Mouse (Mus musculus): Measurements from ENCODE around the gene Fbxl2.

The Fbxl2 gene

GRCm38 (mm10) chr9:114022141-114022540 is 23.9 kb downstream of the Fbxl2 start:
- in situ Hi-C loops (cut with MboI; ENCODE audit: unreplicated experiment in 2 of 2) = no loop called here

DNA sequence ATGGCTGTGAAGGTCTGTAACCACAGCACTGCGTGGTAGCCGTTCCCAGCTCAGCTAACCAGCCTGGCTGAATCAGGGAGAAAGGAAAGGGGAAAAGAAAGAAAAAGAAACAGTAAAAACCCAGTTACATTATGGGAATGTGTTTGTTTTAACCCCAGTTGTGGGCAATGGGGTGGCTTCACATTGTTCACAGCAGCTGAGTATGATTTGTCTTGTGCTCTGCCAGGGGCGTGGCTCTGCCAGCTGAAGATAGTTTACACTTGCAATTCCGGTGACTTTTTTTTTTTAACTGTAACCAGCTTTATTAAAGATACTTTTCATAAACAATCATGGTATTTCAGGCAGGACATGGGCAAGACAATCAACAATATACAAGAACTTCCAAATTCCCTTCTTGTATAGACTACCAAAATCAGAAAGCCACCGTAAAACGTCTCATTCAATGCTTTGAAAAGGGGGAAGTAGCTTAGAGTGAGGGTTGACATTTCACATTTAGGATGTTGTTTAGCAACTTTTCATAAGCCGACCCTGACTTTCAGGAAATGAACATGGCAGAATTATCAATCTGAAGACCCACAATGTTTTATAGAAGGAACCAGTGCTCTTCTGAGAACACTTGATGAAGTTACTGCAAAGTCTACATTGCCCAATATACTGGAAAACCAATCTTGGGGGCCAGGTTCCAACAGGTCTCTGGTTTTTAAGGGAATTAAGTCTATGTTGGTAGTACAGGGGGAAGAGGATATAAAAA is 26.8 kb downstream of the Fbxl2 start:
- in situ Hi-C loops (cut with MboI; ENCODE audit: unreplicated experiment in 2 of 2) = no loop called here

- in situ Hi-C loops (cut with MboI; ENCODE audit: unreplicated experiment in 2 of 2) = no loop called here
These were observed 29.6 kb downstream of the Fbxl2 start for GRCm38 (mm10) chr9:114016402-114016801.

DNA sequence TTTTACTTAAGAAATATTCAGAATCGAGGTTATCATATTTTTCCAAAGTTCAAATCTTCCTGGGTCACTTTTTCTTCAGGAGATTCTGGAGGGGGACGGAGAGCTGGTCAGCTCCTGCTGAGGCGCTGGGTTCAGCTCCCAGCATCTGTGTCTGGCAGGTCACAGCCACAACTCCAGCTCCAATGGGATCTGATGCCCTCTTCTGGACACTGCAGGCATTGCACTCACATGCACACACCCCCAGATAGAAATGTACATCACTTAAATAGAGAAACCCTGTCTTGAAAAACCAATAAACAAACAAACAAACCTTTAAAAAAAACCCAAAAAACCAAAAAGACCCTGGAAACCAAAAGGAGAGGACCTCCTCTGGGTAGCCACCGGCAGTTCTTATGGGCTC is 30.3 kb downstream of the Fbxl2 start:
- in situ Hi-C loops (cut with MboI; ENCODE audit: unreplicated experiment in 2 of 2) = no loop called here

DNA sequence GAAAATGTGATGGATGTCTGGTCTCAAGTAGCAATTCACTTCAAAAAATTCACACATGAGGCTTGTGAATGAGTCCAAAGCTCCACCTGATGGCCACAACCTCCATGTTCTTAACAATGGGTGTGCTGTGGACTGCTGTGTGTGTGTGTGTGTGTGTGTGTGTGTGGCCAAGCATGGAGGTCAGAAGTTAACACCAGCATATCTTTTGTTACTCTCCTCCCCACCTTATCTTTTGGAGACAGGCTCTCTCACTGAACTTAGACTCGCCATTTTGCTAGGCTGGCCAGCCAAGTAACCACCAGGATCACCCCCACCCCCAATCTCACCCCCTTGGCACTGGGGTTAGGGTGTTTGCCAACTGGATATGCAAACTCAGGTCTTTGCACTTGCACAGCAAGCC is 32.0 kb downstream of the Fbxl2 start:
- in situ Hi-C loops (cut with MboI; ENCODE audit: unreplicated experiment in 2 of 2) = no loop called here

- in situ Hi-C loops (cut with MboI; ENCODE audit: unreplicated experiment in 2 of 2) = no loop called here
These were observed 34.8 kb downstream of the Fbxl2 start for GRCm38 (mm10) chr9:114011203-114011602.

- in situ Hi-C loops (cut with MboI; ENCODE audit: unreplicated experiment in 2 of 2) = no loop called here
These were observed 36.5 kb downstream of the Fbxl2 start for GRCm38 (mm10) chr9:114009526-114009925.

- in situ Hi-C loops (cut with MboI; ENCODE audit: unreplicated experiment in 2 of 2) = no loop called here
These were observed 38.1 kb downstream of the Fbxl2 start for GRCm38 (mm10) chr9:114007850-114008350.

- in situ Hi-C loops (cut with MboI; ENCODE audit: unreplicated experiment in 2 of 2) = no loop called here
These were observed 39.2 kb downstream of the Fbxl2 start for GRCm38 (mm10) chr9:114006801-114007200.

- in situ Hi-C loops (cut with MboI; ENCODE audit: unreplicated experiment in 2 of 2) = loop anchor here (25.0 kb wide), 3 partner anchors 389 to 589 kb away; partner anchors contain the start of gene Crtap (in 1 of the 2)
These were observed 47.7 kb downstream of the Fbxl2 start for GRCm38 (mm10) chr9:113998311-113998710.

DNA sequence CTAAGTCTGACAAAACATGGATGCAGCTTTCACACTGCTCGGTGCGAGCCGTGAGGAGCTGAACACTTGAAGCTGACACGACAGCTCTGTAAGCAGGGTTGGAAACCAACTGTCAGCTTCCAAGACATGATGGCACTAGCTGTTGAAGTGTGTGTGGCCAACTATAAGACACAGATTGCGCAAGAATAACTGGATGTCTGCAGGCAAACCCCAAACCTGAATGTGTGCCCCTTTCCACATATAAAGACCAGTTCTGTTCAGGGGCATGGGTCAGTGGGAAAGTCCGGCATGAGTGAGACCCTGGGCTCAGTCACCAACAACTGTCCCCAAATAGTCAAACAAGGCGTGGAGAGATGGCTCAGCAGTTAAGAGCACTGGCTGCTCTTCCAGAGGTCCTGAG is 53.2 kb downstream of the Fbxl2 start:
- in situ Hi-C loops (cut with MboI; ENCODE audit: unreplicated experiment in 2 of 2) = loop anchor here (25.0 kb wide), 3 partner anchors 394 to 594 kb away; partner anchors contain the start of gene Crtap (in 1 of the 2)

DNA sequence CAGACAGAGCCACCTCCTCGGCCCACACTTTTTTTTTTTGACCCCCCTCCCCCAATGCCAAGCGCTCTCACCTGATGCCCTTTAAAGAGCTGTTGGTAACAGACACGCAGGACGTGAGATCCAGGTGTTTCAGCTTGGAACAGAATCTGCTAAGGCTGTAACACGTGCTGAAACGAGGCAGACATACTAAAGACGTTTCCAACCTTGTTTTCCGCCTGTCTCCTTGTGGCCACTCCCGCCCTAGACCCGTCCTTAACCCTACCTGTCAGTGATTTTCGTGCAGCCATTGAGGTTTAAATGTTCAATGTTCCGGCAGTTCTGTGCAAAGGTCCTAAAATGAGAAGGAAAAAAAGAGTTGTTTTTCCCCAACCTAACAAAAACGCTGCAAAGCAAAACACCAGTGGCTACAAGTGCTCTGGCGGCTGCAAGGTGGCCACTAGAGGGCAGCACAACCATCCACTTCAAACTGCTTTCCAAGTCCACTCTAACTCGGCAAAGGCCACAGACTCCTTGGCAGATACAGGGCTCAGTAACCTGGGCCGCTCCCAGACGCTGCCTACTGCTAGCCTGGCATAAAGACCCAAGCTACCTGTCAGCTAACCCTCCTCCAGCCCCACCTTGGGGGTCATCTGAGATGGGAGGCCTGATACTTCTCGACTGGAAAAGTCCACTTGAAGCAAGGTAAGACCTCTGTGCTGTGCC is 55.3 kb downstream of the Fbxl2 start:
- in situ Hi-C loops (cut with MboI; ENCODE audit: unreplicated experiment in 2 of 2) = loop anchor here (25.0 kb wide), 3 partner anchors 397 to 597 kb away; partner anchors contain the start of gene Crtap (in 1 of the 2)

- in situ Hi-C loops (cut with MboI; ENCODE audit: unreplicated experiment in 2 of 2) = loop anchor here (25.0 kb wide), 3 partner anchors 402 to 602 kb away; partner anchors contain the start of gene Crtap (in 1 of the 2)
These were observed 60.9 kb downstream of the Fbxl2 start for GRCm38 (mm10) chr9:113984946-113985620.

GRCm38 (mm10) chr9:113982883-113983670 is 62.9 kb downstream of the Fbxl2 start:
- in situ Hi-C loops (cut with MboI; ENCODE audit: unreplicated experiment in 2 of 2) = loop anchor here (25.0 kb wide), 3 partner anchors 404 to 604 kb away; partner anchors contain the start of gene Crtap (in 1 of the 2)

GRCm38 (mm10) chr9:113982451-113982850 is 63.5 kb downstream of the Fbxl2 start:
- in situ Hi-C loops (cut with MboI; ENCODE audit: unreplicated experiment in 2 of 2) = loop anchor here (25.0 kb wide), 3 partner anchors 405 to 605 kb away; partner anchors contain the start of gene Crtap (in 1 of the 2)

- in situ Hi-C loops (cut with MboI; ENCODE audit: unreplicated experiment in 2 of 2) = loop anchor here (25.0 kb wide), 3 partner anchors 406 to 606 kb away; partner anchors contain the start of gene Crtap (in 1 of the 2)
These were observed 64.7 kb downstream of the Fbxl2 start for GRCm38 (mm10) chr9:113981099-113981880.

- in situ Hi-C loops (cut with MboI; ENCODE audit: unreplicated experiment in 2 of 2) = loop anchor here (25.0 kb wide), 3 partner anchors 408 to 608 kb away; partner anchors contain the start of gene Crtap (in 1 of the 2)
These were observed 66.6 kb downstream of the Fbxl2 start for GRCm38 (mm10) chr9:113979356-113979755.

GRCm38 (mm10) chr9:113978656-113979055 is 67.3 kb downstream of the Fbxl2 start:
- in situ Hi-C loops (cut with MboI; ENCODE audit: unreplicated experiment in 2 of 2) = loop anchor here (25.0 kb wide), 3 partner anchors 409 to 609 kb away; partner anchors contain the start of gene Crtap (in 1 of the 2)

Data from v-Abl transformed pro-B cells (cell line).